Mouse (Mus musculus): ENCODE results near the gene Dnajc22.

DNA sequence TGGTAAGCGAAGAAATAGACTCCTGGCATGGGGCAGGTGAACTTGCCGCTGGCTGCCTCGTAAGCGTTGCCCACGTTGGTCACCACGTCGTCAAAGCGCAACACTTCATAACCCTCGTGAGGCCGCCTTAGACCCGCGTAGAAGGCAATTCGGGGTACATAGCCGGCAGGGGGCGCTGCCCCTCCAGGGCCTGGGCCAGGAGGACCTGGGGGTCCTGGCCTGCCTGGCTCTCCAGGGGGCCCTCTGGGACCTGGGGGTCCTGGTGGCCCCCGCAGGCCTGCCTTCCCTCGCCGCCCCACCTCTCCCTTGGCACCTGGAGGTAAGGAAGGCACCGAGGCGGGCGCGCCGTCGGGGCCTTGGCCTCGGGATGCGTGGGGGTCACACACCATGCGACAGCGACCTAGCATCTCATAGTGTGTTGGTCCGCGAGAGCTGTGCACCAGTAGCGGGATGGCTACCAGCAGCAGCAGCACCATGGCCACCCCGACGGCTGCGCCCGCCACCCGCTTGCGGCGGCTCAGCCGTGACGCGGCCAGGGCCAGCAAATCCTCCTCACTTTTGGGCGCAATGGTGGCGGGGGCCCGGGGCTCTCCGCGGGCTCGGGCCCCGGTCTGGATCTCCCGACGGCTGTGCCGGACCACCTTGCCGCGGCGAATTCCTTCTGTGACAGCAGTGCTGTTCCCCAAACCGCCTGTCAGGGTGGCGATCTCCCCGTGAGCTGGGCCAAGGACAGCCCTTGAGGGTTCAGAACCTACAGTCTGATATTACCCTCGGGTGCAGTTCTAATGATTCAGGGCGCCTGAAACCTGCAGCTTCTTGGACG is 5.5 kb upstream of the Dnajc22 start, which contains the start of gene C1ql4:
- TF ChIP-seq CTCF (IDR thresholded peaks at IDR 0.05; ENCODE audit: control insufficient read depth, insufficient read depth, low read length): peak; percentile 38; the same call in 1 of the 2 replicates
- peak; percentile 31; the same call in 1 of the 2 replicates for TF ChIP-seq POLR2A (IDR thresholded peaks at IDR 0.05; ENCODE audit: borderline replicate concordance, control insufficient read depth, low read depth, low read length)

Data from bone marrow, adult 2 months (tissue).